Mouse (Mus musculus): ENCODE measurements around the gene Nutf2. TPM values are rescaled to one million over a fixed set of nuclear protein-coding genes. Genes with fewer than 3 reads are reported as not detected.

The Nutf2 gene
- polyA plus RNA-seq, 1 experiment from 2014 or later, result 195 TPM

DNA sequence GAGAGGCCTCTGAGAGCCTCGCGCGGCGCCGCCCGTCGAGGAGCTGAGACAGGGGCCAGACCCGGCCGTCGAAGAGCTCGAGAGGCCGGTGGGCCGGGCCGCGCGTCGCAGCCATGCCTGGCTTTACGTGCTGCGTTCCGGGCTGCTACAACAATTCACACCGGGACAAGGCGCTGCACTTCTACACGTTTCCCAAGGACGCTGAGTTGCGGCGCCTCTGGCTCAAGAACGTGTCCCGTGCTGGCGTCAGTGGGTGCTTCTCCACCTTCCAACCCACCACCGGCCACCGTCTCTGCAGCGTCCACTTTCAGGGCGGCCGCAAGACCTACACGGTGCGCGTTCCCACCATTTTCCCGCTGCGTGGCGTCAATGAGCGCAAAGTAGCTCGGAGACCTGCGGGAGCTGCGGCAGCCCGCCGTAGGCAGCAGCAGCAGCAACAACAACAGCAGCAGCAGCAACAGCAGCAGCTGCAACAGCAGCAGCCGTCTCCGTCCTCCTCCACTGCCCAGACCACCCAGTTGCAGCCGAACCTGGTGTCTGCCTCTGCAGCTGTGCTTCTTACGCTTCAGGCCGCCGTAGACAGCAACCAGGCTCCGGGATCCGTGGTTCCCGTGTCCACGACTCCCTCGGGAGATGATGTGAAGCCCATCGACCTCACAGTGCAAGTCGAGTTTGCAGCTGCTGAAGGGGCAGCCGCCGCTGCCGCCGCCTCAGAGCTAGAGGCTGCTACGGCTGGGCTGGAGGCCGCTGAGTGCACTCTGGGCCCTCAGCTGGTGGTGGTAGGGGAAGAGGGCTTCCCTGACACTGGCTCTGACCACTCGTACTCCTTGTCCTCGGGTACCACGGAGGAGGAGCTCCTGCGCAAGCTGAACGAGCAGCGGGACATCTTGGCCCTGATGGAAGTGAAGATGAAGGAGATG, 4.9 kb upstream of the Nutf2 start:
- Histone ChIP-seq H3K9me3 (no peaks in the 10 kb centered on the region), H3K4me1 (peaks cover 56% of the 10 kb centered on the region), H3K27ac (peak overlapping the region; percentile 90)

DNA sequence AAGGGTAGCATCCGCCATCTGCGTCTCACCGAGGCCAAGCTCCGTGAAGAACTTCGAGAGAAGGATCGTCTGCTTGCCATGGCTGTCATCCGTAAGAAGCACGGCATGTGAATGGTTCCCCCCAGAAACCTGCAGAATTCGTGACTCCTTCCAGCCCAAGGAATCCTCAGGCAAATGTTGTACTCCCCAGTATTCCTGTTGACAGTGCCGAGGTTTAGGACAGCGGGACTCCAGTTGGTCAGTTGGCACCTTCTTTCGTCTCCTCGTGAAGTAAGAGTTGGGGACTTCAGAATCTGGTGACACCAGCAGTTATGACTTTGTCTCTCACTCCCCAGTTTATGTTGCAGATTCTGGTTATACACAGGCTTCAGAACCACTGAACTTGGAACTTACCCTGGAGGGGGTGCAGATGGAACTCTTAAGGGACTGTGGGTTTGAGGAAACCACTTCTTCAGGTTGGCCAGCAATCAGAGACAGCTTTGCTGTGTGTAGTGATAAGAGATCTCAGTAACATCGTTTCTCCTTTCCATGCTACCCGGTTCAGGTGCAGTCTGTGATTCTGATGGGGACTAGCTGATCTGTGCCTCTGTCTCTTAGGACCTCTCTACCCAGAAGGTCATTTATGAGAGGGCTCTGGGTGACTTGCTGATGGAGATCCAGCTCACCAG, 4.1 kb upstream of the Nutf2 start:
- H3K4me1 ChIP-seq, result peaks cover 53% of the 10 kb centered on the region
- 13% methylated on average over 15 of the region's 15 CpGs for WGBS
- H3K9ac ChIP-seq, result peak overlapping the region; percentile 77
- H3K4me3 ChIP-seq, result peak overlapping the region; percentile 86
- H3K9me3 ChIP-seq, result no peaks in the 10 kb centered on the region
- H3K36me3 ChIP-seq, result peaks cover 6% of the 10 kb centered on the region
- H3K4me2 ChIP-seq, result peak overlapping the region; percentile 87
- no peaks in the 10 kb centered on the region for H3K27me3 ChIP-seq
- H3K27ac ChIP-seq, result peak overlapping the region; percentile 90
- ATAC-seq (ENCODE audit: insufficient number of reproducible peaks, low FRiP score, low TSS enrichment, low read depth), result no peak

More for the DNA sequence above, 4.9 kb upstream of the Nutf2 start:
- H3K4me2 ChIP-seq, result peak overlapping the region; percentile 87
- H3K4me3 ChIP-seq, result peak overlapping the region; percentile 86
- peaks cover 6% of the 10 kb centered on the region for H3K36me3 ChIP-seq
- peak overlapping the region; percentile 77 for H3K9ac ChIP-seq
- no peaks in the 10 kb centered on the region for H3K27me3 ChIP-seq
- ATAC-seq (ENCODE audit: insufficient number of reproducible peaks, low FRiP score, low TSS enrichment, low read depth), result peak; percentile 15; the same call in 1 of the 2 replicates
- WGBS, result under 1% methylated on average over 71 of the region's 71 CpGs

DNA sequence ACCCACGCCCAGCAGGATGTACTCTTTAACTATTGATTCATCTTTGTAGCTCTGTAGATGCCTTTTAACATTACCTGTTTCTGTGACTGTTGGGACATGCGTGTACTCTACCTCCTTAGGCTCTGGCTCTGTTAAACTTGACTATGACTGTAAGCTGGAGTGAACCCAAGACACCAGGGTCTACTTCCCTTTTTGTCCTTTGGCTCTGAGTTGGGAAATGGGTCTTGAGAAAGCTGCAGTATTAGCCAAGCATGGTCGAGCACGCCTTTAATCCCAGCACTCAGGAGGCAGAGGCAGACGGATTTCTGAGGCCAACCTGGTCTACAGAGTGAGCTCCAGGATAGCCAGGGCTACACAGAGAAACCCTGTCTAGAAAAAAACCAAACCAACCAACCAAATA, 1.9 kb upstream of the Nutf2 start:
- peaks cover 10% of the 10 kb centered on the region for H3K36me3 ChIP-seq
- WGBS, result 80% methylated on average over 5 of the region's 5 CpGs
- H3K4me2 ChIP-seq, result no peak overlapping the region
- H3K27me3 ChIP-seq, result no peaks in the 10 kb centered on the region
- no peaks in the 10 kb centered on the region for H3K9me3 ChIP-seq
- no peak for ATAC-seq (ENCODE audit: insufficient number of reproducible peaks, low FRiP score, low TSS enrichment, low read depth)
- peaks cover 63% of the 10 kb centered on the region for H3K4me1 ChIP-seq
- H3K27ac ChIP-seq, result no peak overlapping the region
- no peak overlapping the region for H3K4me3 ChIP-seq
- H3K9ac ChIP-seq, result no peak overlapping the region

DNA sequence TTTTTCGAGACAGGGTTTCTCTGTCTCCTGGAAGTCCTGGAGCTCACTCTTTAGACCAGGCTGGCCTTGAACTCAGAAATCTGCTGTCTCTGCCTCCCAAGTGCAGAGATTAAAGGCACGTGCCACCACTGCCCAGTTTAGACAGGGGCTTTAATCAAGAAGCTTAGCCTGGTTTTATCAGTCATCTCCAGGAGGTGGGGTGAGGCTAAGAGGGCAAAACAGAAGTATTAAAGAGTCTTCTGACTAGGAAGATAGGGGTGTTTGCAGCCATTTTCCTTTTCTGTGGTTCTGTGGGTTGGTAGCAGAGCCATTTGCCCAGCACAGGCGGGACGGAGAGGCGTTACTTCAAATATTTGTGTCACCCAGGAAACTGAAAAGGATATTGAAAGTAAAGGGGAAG, 1.1 kb upstream of the Nutf2 start:
- Histone ChIP-seq H3K4me3 (no peak overlapping the region), H3K4me1 (peaks cover 61% of the 10 kb centered on the region), H3K9me3 (no peaks in the 10 kb centered on the region), H3K27me3 (no peaks in the 10 kb centered on the region), H3K9ac (no peak overlapping the region), H3K27ac (peak overlapping the region; percentile 94), H3K4me2 (0 out of 2 replicates have a peak overlapping the region, but pooled peaks have one; percentile 45), H3K36me3 (peaks cover 12% of the 10 kb centered on the region)
- ATAC-seq (ENCODE audit: insufficient number of reproducible peaks, low FRiP score, low TSS enrichment, low read depth), result no peak
- WGBS, result 74% methylated on average over 5 of the region's 5 CpGs

DNA sequence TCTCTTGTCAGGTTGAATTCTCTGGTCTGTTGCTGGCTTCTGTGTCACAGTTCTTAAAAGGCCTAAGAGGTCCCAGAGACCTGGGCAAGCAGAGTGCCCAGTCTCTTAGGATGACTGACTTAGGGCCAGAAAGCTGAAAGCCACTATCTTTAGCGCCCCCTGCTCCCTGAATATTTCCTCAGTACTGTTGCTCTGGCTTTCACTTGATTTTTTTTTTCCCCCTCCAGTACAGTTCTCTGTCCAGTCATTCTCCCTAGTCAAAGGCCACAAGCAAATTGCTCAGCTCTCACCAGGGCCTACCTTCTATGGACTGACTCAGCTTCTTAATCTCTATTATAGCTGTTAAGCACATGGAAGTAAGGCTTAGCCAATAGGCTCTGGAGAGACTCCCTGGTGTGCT, 1.6 kb downstream of the Nutf2 start:
- H3K27ac ChIP-seq, result 0 out of 2 replicates have a peak overlapping the region, but pooled peaks have one; percentile 94
- H3K27me3 ChIP-seq, result no peaks in the 10 kb centered on the region
- H3K9ac ChIP-seq, result peak overlapping the region; percentile 95; the same call in 1 of the 2 replicates
- no peak for ATAC-seq (ENCODE audit: insufficient number of reproducible peaks, low FRiP score, low TSS enrichment, low read depth)
- peak overlapping the region; percentile 73 for H3K4me2 ChIP-seq
- peaks cover 44% of the 10 kb centered on the region for H3K4me1 ChIP-seq
- H3K9me3 ChIP-seq, result no peaks in the 10 kb centered on the region
- WGBS, result 5% methylated on average over 1 of the region's 1 CpGs
- peak overlapping the region; percentile 96 for H3K4me3 ChIP-seq
- H3K36me3 ChIP-seq, result peaks cover 26% of the 10 kb centered on the region

DNA sequence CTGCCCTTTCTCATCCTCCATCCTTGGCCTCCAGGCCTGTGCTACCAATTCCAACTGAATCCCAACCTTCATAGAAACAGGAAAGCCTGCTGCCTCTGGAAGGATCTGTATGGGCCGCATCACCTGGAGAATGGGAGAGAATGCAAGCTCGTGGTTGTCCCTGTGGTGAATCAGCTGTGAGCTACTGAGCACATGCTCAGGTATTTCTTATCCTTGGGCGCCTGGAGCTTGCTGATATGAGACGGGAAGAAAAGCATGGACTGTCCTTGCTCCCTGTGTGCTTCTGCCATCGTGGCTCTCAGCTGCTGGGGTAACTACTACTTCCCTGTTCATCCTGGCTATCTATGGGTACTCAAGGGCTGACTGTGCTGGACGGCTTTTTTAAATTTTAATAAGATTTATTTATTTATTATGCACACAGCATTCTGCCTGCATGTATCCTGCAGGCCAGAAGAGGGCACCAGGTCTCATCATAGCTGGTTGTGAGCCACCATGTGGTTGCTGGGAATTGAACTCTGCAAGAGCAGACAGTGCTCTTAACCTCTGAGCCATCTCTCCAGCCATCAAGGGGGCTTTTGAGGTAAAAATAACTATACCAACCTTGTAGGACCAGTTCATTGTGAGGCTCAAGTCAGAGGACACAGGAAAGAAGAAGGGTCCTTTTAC, 6.1 kb downstream of the Nutf2 start:
- no peaks in the 10 kb centered on the region for H3K27me3 ChIP-seq
- peaks cover 11% of the 10 kb centered on the region for H3K4me1 ChIP-seq
- H3K27ac ChIP-seq, result no peak overlapping the region
- no peak for ATAC-seq (ENCODE audit: insufficient number of reproducible peaks, low FRiP score, low TSS enrichment, low read depth)
- no peak overlapping the region for H3K4me3 ChIP-seq
- peaks cover 58% of the 10 kb centered on the region for H3K36me3 ChIP-seq
- no peaks in the 10 kb centered on the region for H3K9me3 ChIP-seq
- WGBS, result 86% methylated on average over 6 of the region's 6 CpGs
- H3K4me2 ChIP-seq, result no peak overlapping the region
- no peak overlapping the region for H3K9ac ChIP-seq

DNA sequence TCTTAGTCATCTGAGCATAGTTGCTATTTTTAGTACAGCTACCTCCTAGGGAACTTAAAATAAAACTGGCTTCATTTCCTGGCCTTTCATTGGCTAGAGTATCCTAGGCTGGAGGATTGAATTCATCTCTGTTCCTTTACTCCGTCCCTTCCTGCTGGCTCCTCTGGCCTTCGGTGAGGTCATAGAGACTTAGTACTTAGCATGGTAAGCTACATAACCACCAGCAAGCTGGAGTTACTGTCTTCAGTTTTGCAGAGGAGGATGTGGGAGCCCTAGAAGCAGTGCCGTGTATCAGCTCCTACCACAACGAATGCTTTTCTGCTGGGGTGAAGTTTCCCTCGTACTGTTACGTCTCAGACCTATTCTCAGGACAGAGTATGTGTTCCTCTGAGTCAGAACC, 13.9 kb downstream of the Nutf2 start:
- Histone ChIP-seq H3K9me3 (no peaks in the 10 kb centered on the region), H3K4me2 (no peak overlapping the region), H3K4me3 (no peak overlapping the region), H3K36me3 (peaks cover 76% of the 10 kb centered on the region), H3K4me1 (no peaks in the 10 kb centered on the region), H3K9ac (no peak overlapping the region), H3K27ac (no peak overlapping the region), H3K27me3 (no peaks in the 10 kb centered on the region)
- 84% methylated on average over 6 of the region's 6 CpGs for WGBS
- no peak for ATAC-seq (ENCODE audit: insufficient number of reproducible peaks, low FRiP score, low TSS enrichment, low read depth)

DNA sequence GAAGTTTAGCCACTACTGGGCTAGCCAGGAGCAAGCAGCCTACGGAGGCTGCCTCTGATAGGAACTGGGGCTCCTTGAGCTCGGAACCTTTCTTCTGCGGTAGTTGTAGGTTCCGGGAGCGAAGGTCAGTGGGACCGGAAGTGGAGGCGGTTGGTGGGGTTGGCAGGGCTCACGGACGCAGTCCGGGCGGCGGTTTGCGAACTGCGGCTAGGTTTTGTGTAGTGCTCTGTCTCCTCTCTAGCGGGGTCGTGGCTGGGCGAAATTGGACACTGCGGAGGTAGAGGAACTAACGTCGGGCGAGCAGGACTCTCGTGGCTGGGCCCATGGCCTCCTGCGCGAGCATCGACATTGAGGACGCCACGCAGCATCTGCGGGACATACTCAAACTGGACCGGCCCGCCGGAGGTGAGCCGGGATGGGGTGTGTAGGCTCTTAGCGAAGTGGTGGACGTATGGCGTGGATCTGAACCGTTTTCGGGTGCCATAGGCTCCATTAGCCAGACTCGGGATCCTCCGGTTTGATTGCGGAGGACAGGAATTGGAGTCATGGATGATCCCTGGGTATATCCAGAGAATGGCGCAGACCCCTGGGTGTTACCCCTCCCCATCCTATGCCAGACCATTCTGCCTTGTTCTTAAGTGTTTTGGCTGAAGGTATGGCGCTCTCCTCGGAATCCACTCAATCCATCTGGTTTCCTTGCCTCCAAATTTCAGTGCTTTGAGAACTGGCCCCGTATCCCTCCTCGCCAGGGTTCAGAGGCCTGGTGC, 20.6 kb downstream of the Nutf2 start, which contains the start of gene Edc4:
Edc4 (plus strand) TSS at position 128 of the 767 bp plus-strand sequence.
- H3K4me1 ChIP-seq, result peaks cover 23% of the 10 kb centered on the region
- no peaks in the 10 kb centered on the region for H3K27me3 ChIP-seq
- peak; percentile 71; the same call in 1 of the 2 replicates for ATAC-seq (ENCODE audit: insufficient number of reproducible peaks, low FRiP score, low TSS enrichment, low read depth)
- H3K9me3 ChIP-seq, result no peaks in the 10 kb centered on the region
- peak within 1 kb of the TSS; percentile 76 for H3K27ac ChIP-seq
- WGBS, result under 1% methylated on average over 45 of the region's 45 CpGs
- H3K36me3 ChIP-seq, result peaks cover 58% of the 10 kb centered on the region
- peak within 1 kb of the TSS; percentile 77 for H3K4me3 ChIP-seq
- H3K9ac ChIP-seq, result peak within 1 kb of the TSS; percentile 80
- peak within 1 kb of the TSS; percentile 87 for H3K4me2 ChIP-seq

DNA sequence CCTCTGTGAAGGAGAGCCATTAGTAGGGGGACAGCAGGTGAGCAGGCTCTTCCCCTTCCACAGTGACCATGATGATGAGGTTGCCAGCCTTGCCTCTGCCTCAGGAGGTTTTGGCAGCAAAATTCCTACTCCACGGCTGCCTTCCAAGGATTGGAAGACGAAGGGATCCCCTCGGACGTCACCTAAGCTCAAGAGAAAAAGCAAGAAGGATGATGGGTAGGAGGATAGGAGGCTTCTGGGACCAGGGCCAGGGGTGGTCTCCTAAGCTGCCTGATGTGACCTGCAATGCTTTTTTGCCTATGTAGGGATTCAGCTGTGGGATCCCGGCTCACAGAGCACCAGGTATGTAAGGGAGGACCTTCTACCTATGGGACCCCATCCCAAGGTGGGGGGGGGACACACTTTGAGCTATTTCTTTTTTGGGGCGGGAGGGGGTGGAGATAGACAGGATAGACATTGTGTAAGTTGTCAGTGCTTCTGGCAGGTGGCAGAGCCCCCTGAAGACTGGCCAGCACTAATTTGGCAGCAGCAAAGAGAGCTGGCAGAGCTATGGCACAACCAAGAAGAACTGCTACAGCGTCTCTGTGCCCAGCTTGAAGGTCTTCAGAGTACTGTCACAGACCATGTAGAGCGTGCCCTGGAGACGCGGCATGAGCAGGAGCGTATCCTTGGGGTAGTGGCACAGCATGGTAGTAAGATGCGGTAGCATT, 29.5 kb downstream of the Nutf2 start:
- Histone ChIP-seq H3K27ac (no peak overlapping the region), H3K4me2 (no peak overlapping the region), H3K9ac (no peak overlapping the region), H3K27me3 (no peaks in the 10 kb centered on the region), H3K4me1 (peaks cover 5% of the 10 kb centered on the region), H3K36me3 (peaks cover 96% of the 10 kb centered on the region), H3K9me3 (no peaks in the 10 kb centered on the region), H3K4me3 (no peak overlapping the region)
- WGBS, result 89% methylated on average over 12 of the region's 12 CpGs
- ATAC-seq (ENCODE audit: insufficient number of reproducible peaks, low FRiP score, low TSS enrichment, low read depth), result no peak

DNA sequence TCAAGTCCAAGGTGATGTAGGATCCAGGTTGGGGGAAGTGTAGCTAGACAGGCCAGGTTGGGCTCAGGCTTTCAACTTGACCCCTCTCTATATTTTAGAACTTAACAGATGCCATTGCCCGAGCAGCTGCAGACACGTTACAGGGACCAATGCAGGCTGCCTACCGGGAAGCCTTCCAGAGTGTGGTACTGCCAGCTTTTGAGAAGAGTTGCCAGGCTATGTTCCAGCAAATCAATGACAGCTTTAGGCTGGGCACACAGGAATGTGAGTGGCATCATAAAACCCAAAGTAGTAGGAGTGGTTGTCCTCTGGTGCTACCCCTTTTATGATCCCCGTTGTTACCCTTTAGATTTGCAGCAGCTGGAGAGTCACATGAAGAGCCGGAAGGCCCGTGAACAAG, 30.5 kb downstream of the Nutf2 start:
- Histone ChIP-seq H3K9ac (no peak overlapping the region), H3K9me3 (no peaks in the 10 kb centered on the region), H3K36me3 (peaks cover 93% of the 10 kb centered on the region), H3K27ac (no peak overlapping the region), H3K4me2 (no peak overlapping the region), H3K27me3 (no peaks in the 10 kb centered on the region), H3K4me3 (no peak overlapping the region), H3K4me1 (peaks cover 5% of the 10 kb centered on the region)
- WGBS, result 84% methylated on average over 6 of the region's 6 CpGs
- ATAC-seq (ENCODE audit: insufficient number of reproducible peaks, low FRiP score, low TSS enrichment, low read depth), result no peak
